Mouse (Mus musculus): ENCODE results near the gene Ppp1r16b.

GRCm38 (mm10) chr2:158680357-158680889, 15.2 kb downstream of the Ppp1r16b start:
- TF ChIP-seq CTCF (IDR thresholded peaks at IDR 0.05; ENCODE audit: control insufficient read depth, insufficient read depth, insufficient read length) (no peak), FOSL1 (IDR thresholded peaks at IDR 0.05; ENCODE audit: insufficient read depth, low read length, poor library complexity, severe bottlenecking) (no peak)

All from C2C12 (cell line).